Mouse (Mus musculus) midbrain, embryonic 11.5 days (tissue): ENCODE measurements around the gene Xiap. TPM values are rescaled to one million over a fixed set of nuclear protein-coding genes. Genes with fewer than 3 reads are reported as not detected.

Source experiments
- ATAC-seq: fragments of 200-750 bp; cut with Nextera tagmentation; 2 replicates; pipeline ENCODE4 v1.8.0; 2017; ENCODE audit warnings: moderate TSS enrichment, moderate library complexity; ENCODE audit not compliant: low FRiP score
- DNase-seq: peaks from one replicate; pipeline ENCODE4 v3.0.0; 2015; ENCODE audit warnings: low spot score; ENCODE audit errors: missing footprints
- H3K27ac ChIP-seq: fragments of 300-500 bp; sonication (generic); 2 replicates; pipeline ENCODE4 v1.5.1; 2014; ENCODE audit warnings: low read depth, low read length
- H3K27me3 ChIP-seq: fragments of 300-500 bp; sonication (generic); 2 replicates; pipeline ENCODE4 v1.6.1; 2014; ENCODE audit warnings: mild to moderate bottlenecking, low read length, moderate library complexity, mixed read lengths; ENCODE audit not compliant: control insufficient read depth, insufficient read depth
- H3K36me3 ChIP-seq: fragments of 300-500 bp; sonication (generic); 2 replicates; pipeline ENCODE4 v1.6.1; 2014; ENCODE audit warnings: mild to moderate bottlenecking, low read length, moderate library complexity, mixed read lengths; ENCODE audit not compliant: control insufficient read depth, insufficient read depth
- H3K4me1 ChIP-seq: fragments of 300-500 bp; sonication (generic); 2 replicates; pipeline ENCODE4 v1.6.1; 2014; ENCODE audit warnings: low read length; ENCODE audit not compliant: control insufficient read depth, insufficient read depth
- H3K4me2 ChIP-seq: fragments of 300-500 bp; sonication (generic); 2 replicates; pipeline ENCODE4 v1.6.1; 2014; ENCODE audit warnings: mild to moderate bottlenecking, moderate library complexity
- H3K4me3 ChIP-seq: fragments of 300-500 bp; sonication (generic); 2 replicates; pipeline ENCODE4 v1.5.1; 2014; ENCODE audit warnings: low read depth, low read length
- H3K9ac ChIP-seq: fragments of 300-500 bp; sonication (generic); 2 replicates; pipeline ENCODE4 v1.6.1; 2014; ENCODE audit warnings: low read length
- H3K9me3 ChIP-seq: fragments of 300-500 bp; sonication (generic); 2 replicates; pipeline ENCODE4 v1.6.1; 2016; ENCODE audit warnings: low read length; ENCODE audit not compliant: control insufficient read depth
- WGBS: fragments of 180-500 bp; shearing (Covaris S2); extraction: QIAGEN DNeasy Blood & Tissue Kit; methylation state at CpG from one replicate; pipeline ENCODE4 v1.1.7; 2014; 5-methylcytosine and 5-hydroxymethylcytosine counted together
- polyA plus RNA-seq: library from polyadenylated mRNA; unstranded; fragments of >200 nt; fragmentation: Nextera tagmentation; extraction: Ambion mirVana; gene quantifications from 2 replicates; pipeline ENCODE4 v1.2.1, GENCODE M21; 2014

Xiap gene
- polyA plus RNA-seq, 1 experiment from 2014 or later = 12.7 TPM

- Histone ChIP-seq H3K9ac (no peak overlapping the region), H3K36me3 (no peaks in the 10 kb centered on the region), H3K4me1 (no peaks in the 10 kb centered on the region), H3K27ac (no peak overlapping the region), H3K4me2 (no peak overlapping the region), H3K9me3 (no peaks in the 10 kb centered on the region), H3K27me3 (no peaks in the 10 kb centered on the region), H3K4me3 (no peak overlapping the region)
- 51% methylated on average over 7 of the region's 7 CpGs for WGBS
- DNase-seq (no peak), ATAC-seq (0 out of 2 replicates have a peak, but pooled peaks have one; percentile 52)
Measured at GRCm38 (mm10) chrX:42033911-42034310, 25.6 kb upstream of the Xiap start.

GRCm38 (mm10) chrX:42039481-42039880, 20.0 kb upstream of the Xiap start:
- Histone ChIP-seq H3K4me2 (no peak overlapping the region), H3K27me3 (no peaks in the 10 kb centered on the region), H3K4me3 (no peak overlapping the region), H3K9ac (no peak overlapping the region), H3K27ac (no peak overlapping the region), H3K36me3 (no peaks in the 10 kb centered on the region), H3K9me3 (no peaks in the 10 kb centered on the region), H3K4me1 (no peaks in the 10 kb centered on the region)
- ATAC-seq (no peak), DNase-seq (no peak)
- WGBS = 79% methylated on average over 5 of the region's 6 CpGs

- H3K27me3 ChIP-seq = no peaks in the 10 kb centered on the region
- no peaks in the 10 kb centered on the region for H3K4me1 ChIP-seq
- H3K9ac ChIP-seq = no peak overlapping the region
- ATAC-seq (no peak), DNase-seq (no peak)
- H3K36me3 ChIP-seq = no peaks in the 10 kb centered on the region
- no peak overlapping the region for H3K4me2 ChIP-seq
- H3K4me3 ChIP-seq = no peak overlapping the region
- H3K9me3 ChIP-seq = no peaks in the 10 kb centered on the region
- WGBS = 79% methylated on average over 7 of the region's 7 CpGs
- H3K27ac ChIP-seq = no peak overlapping the region
Measured at GRCm38 (mm10) chrX:42044935-42045334, 14.5 kb upstream of the Xiap start.

- 82% methylated on average over 5 of the region's 5 CpGs for WGBS
- Histone ChIP-seq H3K27ac (no peak overlapping the region), H3K4me2 (no peak overlapping the region), H3K4me3 (no peak overlapping the region), H3K36me3 (no peaks in the 10 kb centered on the region), H3K9ac (no peak overlapping the region), H3K27me3 (no peaks in the 10 kb centered on the region), H3K9me3 (no peaks in the 10 kb centered on the region), H3K4me1 (no peaks in the 10 kb centered on the region)
- DNase-seq = no peak
- no peak for ATAC-seq
Measured at GRCm38 (mm10) chrX:42050652-42051643, 8.5 kb upstream of the Xiap start.

- Histone ChIP-seq H3K9ac (no peak overlapping the region), H3K27me3 (no peaks in the 10 kb centered on the region), H3K27ac (no peak overlapping the region), H3K36me3 (no peaks in the 10 kb centered on the region), H3K9me3 (no peaks in the 10 kb centered on the region), H3K4me3 (no peak overlapping the region), H3K4me1 (no peaks in the 10 kb centered on the region), H3K4me2 (no peak overlapping the region)
- WGBS = 84% methylated on average over 5 of the region's 5 CpGs
- no peak for DNase-seq
- no peak for ATAC-seq
Measured at GRCm38 (mm10) chrX:42057012-42057411, 2.5 kb upstream of the Xiap start.

DNA sequence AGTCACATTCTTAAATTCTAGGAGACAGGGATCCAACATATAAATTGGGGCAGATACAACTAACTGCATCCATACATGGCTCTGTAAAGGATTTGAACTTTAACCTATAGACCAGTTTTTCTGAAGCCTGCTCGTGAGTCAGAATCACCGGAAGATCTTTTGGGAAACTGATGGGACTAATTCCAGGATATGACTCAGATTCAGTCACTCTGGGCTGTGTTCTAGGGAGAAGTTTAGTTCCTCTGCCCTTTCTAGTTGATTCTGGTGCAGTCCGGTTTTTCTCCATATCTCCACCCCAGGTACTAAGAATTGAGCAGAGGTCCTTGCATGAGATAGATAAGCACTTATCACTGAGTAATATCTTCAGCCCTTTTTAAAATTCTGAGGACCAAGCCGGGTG, 1.6 kb upstream of the Xiap start:
- ATAC-seq (no peak), DNase-seq (no peak)
- H3K4me2 ChIP-seq = no peak overlapping the region
- H3K27ac ChIP-seq = no peak overlapping the region
- WGBS = 87% methylated on average over 4 of the region's 4 CpGs
- no peaks in the 10 kb centered on the region for H3K4me1 ChIP-seq
- H3K9me3 ChIP-seq = no peaks in the 10 kb centered on the region
- H3K27me3 ChIP-seq = no peaks in the 10 kb centered on the region
- no peak overlapping the region for H3K9ac ChIP-seq
- no peak overlapping the region for H3K4me3 ChIP-seq
- no peaks in the 10 kb centered on the region for H3K36me3 ChIP-seq

DNA sequence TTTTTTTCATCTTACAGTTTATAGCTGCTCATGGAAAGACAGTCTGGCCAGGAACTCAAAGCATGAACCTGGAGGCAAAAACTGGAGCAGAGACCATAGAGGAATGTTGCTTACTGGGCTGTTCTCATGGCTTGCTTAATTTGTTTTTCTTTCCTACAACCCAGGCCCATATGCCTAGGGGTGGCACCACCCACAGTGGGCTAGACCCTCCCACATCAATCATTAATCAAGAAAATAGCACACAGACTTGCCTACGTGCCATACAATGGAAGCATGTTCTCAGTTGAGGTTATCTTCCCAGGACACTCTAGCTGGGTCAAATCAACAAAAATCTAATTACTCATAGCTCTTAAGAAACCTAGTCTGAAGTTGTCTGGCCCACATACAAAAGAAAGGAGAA, 4.1 kb downstream of the Xiap start:
- no peaks in the 10 kb centered on the region for H3K4me1 ChIP-seq
- 88% methylated on average over 1 of the region's 1 CpGs for WGBS
- H3K9ac ChIP-seq = no peak overlapping the region

DNA sequence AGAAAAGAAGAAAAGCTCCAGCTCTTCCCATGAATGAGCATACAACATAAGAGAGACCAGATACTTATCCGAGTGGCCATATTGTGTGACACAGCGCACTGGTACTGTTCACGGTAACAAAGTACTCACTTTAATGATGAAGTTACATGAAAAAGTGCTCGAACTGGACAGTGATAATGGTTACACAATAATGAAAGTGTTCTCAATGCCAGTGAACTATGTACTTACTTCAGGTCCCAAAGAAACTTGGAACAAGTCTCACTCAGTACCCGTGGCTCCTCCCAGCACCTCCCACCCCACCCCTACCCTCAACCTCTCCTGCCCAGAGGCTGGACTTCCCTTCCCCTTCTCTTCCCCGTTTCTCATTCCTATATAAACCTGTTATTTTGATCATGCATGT, 5.6 kb downstream of the Xiap start:
- Histone ChIP-seq H3K27me3 (no peaks in the 10 kb centered on the region), H3K27ac (no peak overlapping the region), H3K9me3 (no peaks in the 10 kb centered on the region), H3K36me3 (no peaks in the 10 kb centered on the region), H3K9ac (no peak overlapping the region), H3K4me3 (no peak overlapping the region), H3K4me1 (no peaks in the 10 kb centered on the region; the same call in 1 of the 2 replicates), H3K4me2 (no peak overlapping the region)
- no peak for ATAC-seq
- DNase-seq = no peak
- WGBS = 78% methylated on average over 6 of the region's 6 CpGs

More for the DNA sequence above, 4.1 kb downstream of the Xiap start:
- H3K4me2 ChIP-seq = no peak overlapping the region
- DNase-seq (no peak), ATAC-seq (no peak)
- no peaks in the 10 kb centered on the region for H3K27me3 ChIP-seq
- no peaks in the 10 kb centered on the region for H3K36me3 ChIP-seq
- no peak overlapping the region for H3K27ac ChIP-seq
- H3K9me3 ChIP-seq = no peaks in the 10 kb centered on the region
- no peak overlapping the region for H3K4me3 ChIP-seq

- H3K4me1 ChIP-seq = peaks cover 2% of the 10 kb centered on the region
- H3K36me3 ChIP-seq = no peaks in the 10 kb centered on the region
- no peak for DNase-seq
- H3K9ac ChIP-seq = no peak overlapping the region
- H3K4me3 ChIP-seq = no peak overlapping the region
- H3K4me2 ChIP-seq = no peak overlapping the region
- WGBS = 69% methylated on average over 1 of the region's 1 CpGs
- H3K27ac ChIP-seq = no peak overlapping the region
- H3K27me3 ChIP-seq = no peaks in the 10 kb centered on the region
- H3K9me3 ChIP-seq = no peaks in the 10 kb centered on the region
- ATAC-seq = no peak
Measured at GRCm38 (mm10) chrX:42066771-42067170, 7.3 kb downstream of the Xiap start.
